Mouse (Mus musculus) stomach, embryonic 16.5 days (tissue): ENCODE measurements at regions not wholly inside any gene's neighbourhood (a gene's known extent, or its start where the extent isn't known, plus 50 kb on each side); places are given as distances from the start of the nearest gene placed in this dataset.

Source experiments
- ATAC-seq: fragments of 200-750 bp; cut with Nextera tagmentation; 2 replicates; pipeline ENCODE4 v1.8.0; 2017; ENCODE audit warnings: moderate number of reproducible peaks, moderate TSS enrichment; ENCODE audit not compliant: insufficient read depth, low FRiP score
- H3K27ac ChIP-seq: fragments of 300-500 bp; sonication (generic); 2 replicates; pipeline ENCODE4 v1.5.1; 2014; ENCODE audit warnings: low read length
- H3K27me3 ChIP-seq: fragments of 300-500 bp; sonication (generic); 2 replicates; pipeline ENCODE4 v1.6.1; 2014; ENCODE audit warnings: low read length, control low read depth, mixed read lengths; ENCODE audit not compliant: control insufficient read depth, insufficient read depth
- H3K36me3 ChIP-seq: fragments of 300-500 bp; sonication (generic); 2 replicates; pipeline ENCODE4 v1.6.1; 2014; ENCODE audit warnings: low read length; ENCODE audit not compliant: control insufficient read depth, insufficient read depth
- H3K4me1 ChIP-seq: fragments of 300-500 bp; sonication (generic); 2 replicates; pipeline ENCODE4 v1.6.1; 2014; ENCODE audit warnings: low read length, control low read depth, mixed read lengths; ENCODE audit not compliant: control insufficient read depth, insufficient read depth
- H3K4me2 ChIP-seq: fragments of 300-500 bp; sonication (generic); 2 replicates; pipeline ENCODE4 v1.6.1; 2014; ENCODE audit warnings: low read depth, low read length, mixed read lengths
- H3K4me3 ChIP-seq: fragments of 300-500 bp; sonication (generic); replicated peaks from 2 replicates; pipeline ENCODE4 v1.5.1; 2014; ENCODE audit warnings: mild to moderate bottlenecking, low read length
- H3K9ac ChIP-seq: fragments of 300-500 bp; sonication (generic); 2 replicates; pipeline ENCODE4 v1.6.1; 2014; ENCODE audit warnings: low read length
- H3K9me3 ChIP-seq: fragments of 300-500 bp; sonication (generic); replicated peaks from 2 replicates; pipeline ENCODE4 v1.6.1; 2016; ENCODE audit warnings: low read length, control low read depth; ENCODE audit not compliant: control insufficient read depth
- WGBS: fragments of 180-500 bp; shearing (Covaris S2); extraction: QIAGEN DNeasy Blood & Tissue Kit; methylation state at CpG from one replicate; pipeline ENCODE4 v1.1.7; 2014; 5-methylcytosine and 5-hydroxymethylcytosine counted together

GRCm38 (mm10) chr5:113436987-113437386 lies 53.1 kb upstream of the Wscd2 start:
- Histone ChIP-seq H3K27me3 (no peaks in the 10 kb centered on the region), H3K9ac (no peak overlapping the region), H3K9me3 (no peaks in the 10 kb centered on the region), H3K4me1 (no peaks in the 10 kb centered on the region), H3K36me3 (no peaks in the 10 kb centered on the region), H3K27ac (no peak overlapping the region), H3K4me3 (no peak overlapping the region), H3K4me2 (no peak overlapping the region)
- ATAC-seq: no peak
- 40% methylated on average over 3 of the region's 3 CpGs for WGBS
